Mouse (Mus musculus) liver, embryonic 18 days (tissue): Measurements from ENCODE around the gene Apc2. TPM values are rescaled to one million over a fixed set of nuclear protein-coding genes. Genes with fewer than 3 reads are reported as not detected.

Experiments used
- polyA plus RNA-seq: library from polyadenylated mRNA; depleted of rRNA; stranded (reverse); fragments of >200 nt; gene quantifications from 2 replicates; pipeline ENCODE4 v1.2.3, GENCODE M21; 2012; rRNA removed

Gene Apc2
- 0.03 and 0.05 TPM in 2 replicates for polyA plus RNA-seq

GRCm38 (mm10) chr10:80295618-80296425 lies at the start of gene Apc2:
Gene Apc2 (plus strand): TSS chr10:80295977.

GRCm38 (mm10) chr10:80248971-80249640 lies 46.7 kb upstream of the Apc2 start, which contains the start of gene Ndufs7:
Gene Ndufs7 (plus strand): TSS chr10:80249121.

GRCm38 (mm10) chr10:80260642-80261584 lies 34.9 kb upstream of the Apc2 start, which contains the start of the genes Gamt and Dazap1:
Gene Gamt (minus strand): TSS chr10:80261012.
Gene Dazap1 (plus strand): TSS chr10:80261486.

GRCm38 (mm10) chr10:80292251-80293146 lies 3.3 kb upstream of the Apc2 start, which contains the start of gene Rps15:
Gene Rps15 (plus strand): TSS chr10:80292453.

GRCm38 (mm10) chr10:80320340-80320760 lies 24.6 kb downstream of the Apc2 start, which contains the start of gene 2310011J03Rik:
Gene 2310011J03Rik (minus strand): TSS chr10:80320537.

GRCm38 (mm10) chr10:80329273-80330081 lies 33.7 kb downstream of the Apc2 start, which contains the start of the genes Pcsk4 and Reep6:
Gene Pcsk4 (minus strand): TSS chr10:80329498.
Gene Reep6 (plus strand): TSS chr10:80329953.

GRCm38 (mm10) chr10:80348244-80348781 lies 52.5 kb downstream of the Apc2 start, which contains the start of gene Adamtsl5:
Gene Adamtsl5 (minus strand): TSS chr10:80348412.

GRCm38 (mm10) chr10:80356001-80356682 lies 60.4 kb downstream of the Apc2 start, which contains the start of gene Plk5:
Gene Plk5 (plus strand): TSS chr10:80356459.

Other genes with a start within 250 kb of the Apc2 start
- 324 and 335 TPM in 2 replicates for gene Gpx4, start 248.8 kb upstream of the Apc2 start, polyA plus RNA-seq
- gene Sbno2, start 190.4 kb upstream of the Apc2 start, polyA plus RNA-seq = 10.4 and 13.9 TPM in 2 replicates
- 63.7 and 77.6 TPM in 2 replicates for gene Stk11, start 180.2 kb upstream of the Apc2 start, polyA plus RNA-seq
- 289 and 291 TPM in 2 replicates for gene Atp5d, start 157.3 kb upstream of the Apc2 start, polyA plus RNA-seq
- gene Cbarp, start 155.1 kb upstream of the Apc2 start, polyA plus RNA-seq = 0.83 and 0.97 TPM in 2 replicates
- gene Midn, start 147.7 kb upstream of the Apc2 start, polyA plus RNA-seq = 9.9 and 11.3 TPM in 2 replicates
- gene Cirbp, start 130.0 kb upstream of the Apc2 start, polyA plus RNA-seq = 24.2 and 30.3 TPM in 2 replicates
- gene 1600002K03Rik, start 123.0 kb upstream of the Apc2 start, polyA plus RNA-seq = 5.5 and 6.2 TPM in 2 replicates
- gene Efna2, start 116.5 kb upstream of the Apc2 start, polyA plus RNA-seq = 0.31 and 0.38 TPM in 2 replicates
- gene Mum1, start 69.5 kb upstream of the Apc2 start, polyA plus RNA-seq = 12.0 and 12.6 TPM in 2 replicates
- 210 and 248 TPM in 2 replicates for gene Ndufs7, start 46.9 kb upstream of the Apc2 start, polyA plus RNA-seq
- 121 and 130 TPM in 2 replicates for gene Gamt, start 35.0 kb upstream of the Apc2 start, polyA plus RNA-seq
- 53.8 and 62.0 TPM in 2 replicates for gene Dazap1, start 34.5 kb upstream of the Apc2 start, polyA plus RNA-seq
- gene Rps15, start 3.5 kb upstream of the Apc2 start, polyA plus RNA-seq = 1,560 and 1,972 TPM in 2 replicates
- gene 2310011J03Rik, start 24.6 kb downstream of the Apc2 start, polyA plus RNA-seq = 18.0 and 18.1 TPM in 2 replicates
- 9.3 and 9.5 TPM in 2 replicates for gene Pcsk4, start 33.5 kb downstream of the Apc2 start, polyA plus RNA-seq
- 35.1 and 42.1 TPM in 2 replicates for gene Reep6, start 34.0 kb downstream of the Apc2 start, polyA plus RNA-seq
- gene Adamtsl5, start 52.4 kb downstream of the Apc2 start, polyA plus RNA-seq = 2.4 and 3.2 TPM in 2 replicates
- 0.42 and 0.46 TPM in 2 replicates for gene Plk5, start 60.5 kb downstream of the Apc2 start, polyA plus RNA-seq
- gene Mex3d, start 91.7 kb downstream of the Apc2 start, polyA plus RNA-seq = 2.4 and 2.5 TPM in 2 replicates
- gene Mbd3, start 103.6 kb downstream of the Apc2 start, polyA plus RNA-seq = 54.7 and 60.4 TPM in 2 replicates
- 756 and 889 TPM in 2 replicates for gene Uqcr11, start 110.9 kb downstream of the Apc2 start, polyA plus RNA-seq
- gene Tcf3, start 137.7 kb downstream of the Apc2 start, polyA plus RNA-seq = 30.8 and 34.7 TPM in 2 replicates
- 0.01 TPM in 2 replicates for gene Onecut3, start 198.9 kb downstream of the Apc2 start, polyA plus RNA-seq
- gene Atp8b3, start 243.1 kb downstream of the Apc2 start, polyA plus RNA-seq = 0.01 TPM in 2 replicates